Mouse (Mus musculus): ENCODE measurements around the gene Gm20388.
"Not testable (repeated sequence)": the region's sequence is repeated elsewhere in the genome, so short reads cannot be mapped to it uniquely, and the experiment has no call there.

The Gm20388 gene

DNA sequence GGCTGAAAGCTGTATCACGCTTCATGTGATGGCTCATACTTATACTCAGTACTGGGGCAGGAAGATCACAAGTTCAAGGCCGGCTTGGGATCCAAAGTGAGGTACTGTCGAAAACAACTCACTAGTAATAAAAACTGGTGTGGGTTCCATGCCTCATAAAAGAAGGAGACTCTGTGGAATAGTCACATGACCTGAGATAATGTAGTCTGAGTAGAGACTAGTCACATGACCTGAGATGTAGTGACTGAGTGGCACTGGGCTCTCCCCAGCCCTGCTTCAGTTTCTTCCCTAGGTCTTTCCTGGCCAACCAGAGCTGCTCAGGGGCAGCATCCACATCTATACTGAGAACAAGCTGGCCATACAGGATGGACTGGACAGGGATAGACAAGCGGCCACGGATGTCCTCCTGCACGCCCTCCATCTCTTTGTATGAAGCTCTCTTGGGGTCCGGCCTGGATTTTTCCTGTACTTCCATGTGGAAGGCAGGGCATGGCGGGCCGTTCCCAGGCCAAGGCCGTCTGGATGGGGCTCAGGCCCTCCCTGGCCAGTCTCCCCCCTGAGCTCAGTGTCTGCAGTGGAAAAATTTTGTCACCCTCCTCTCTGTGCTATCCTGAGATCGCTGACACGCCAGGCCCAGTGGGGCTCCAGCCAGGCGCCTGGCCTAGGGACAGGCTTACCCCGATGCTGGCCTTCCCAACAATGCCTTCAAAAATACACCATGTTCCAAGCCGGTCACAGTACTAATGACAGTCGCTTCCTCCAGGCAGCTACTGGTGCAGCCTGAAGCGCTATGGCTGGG is 2713.4 kb downstream of the Gm20388 start:
- no peak for DNase-seq (ENCODE audit: low spot score)

DNA sequence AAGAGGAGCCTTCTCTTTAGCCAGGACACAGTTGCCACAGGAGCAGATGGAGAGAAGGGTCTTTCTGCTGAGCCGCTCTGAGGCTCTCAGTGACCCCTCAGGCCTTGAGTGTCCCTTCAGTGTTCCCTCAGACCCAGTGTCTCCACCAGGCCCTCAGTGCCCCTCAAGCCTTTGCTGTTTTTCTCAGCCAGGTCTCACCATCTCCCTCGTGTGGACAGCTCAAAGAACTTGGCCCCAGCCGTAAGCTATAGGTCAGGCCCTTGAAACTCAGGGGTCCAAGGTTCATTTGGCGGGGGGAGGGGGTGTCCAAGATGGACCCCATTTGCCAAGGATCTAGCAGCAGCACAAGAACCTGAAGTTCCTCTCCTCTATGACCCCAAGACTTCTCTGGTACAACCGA is 2714.0 kb downstream of the Gm20388 start:
- DNase-seq (ENCODE audit: low spot score) = no peak

DNA sequence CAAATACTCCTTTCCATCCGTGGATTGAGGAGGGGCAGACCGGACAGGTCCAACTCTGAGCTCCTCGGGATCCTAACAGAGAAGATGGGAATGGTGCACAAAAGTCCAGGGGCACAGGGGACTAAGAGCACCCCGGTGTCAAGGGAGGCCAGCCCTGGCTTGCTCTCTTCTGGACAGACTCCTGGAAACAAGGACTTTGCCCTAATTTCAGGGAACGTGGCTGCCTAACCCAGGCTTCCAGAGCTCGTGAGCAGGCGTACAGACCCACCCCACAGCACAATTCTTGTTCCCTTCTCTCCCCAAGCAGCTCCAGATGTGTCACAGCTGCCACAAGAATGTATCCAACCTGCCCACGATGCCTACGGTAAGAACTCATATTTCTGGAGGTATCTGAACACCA is 2715.2 kb downstream of the Gm20388 start:
- no peak for DNase-seq (ENCODE audit: low spot score)

DNA sequence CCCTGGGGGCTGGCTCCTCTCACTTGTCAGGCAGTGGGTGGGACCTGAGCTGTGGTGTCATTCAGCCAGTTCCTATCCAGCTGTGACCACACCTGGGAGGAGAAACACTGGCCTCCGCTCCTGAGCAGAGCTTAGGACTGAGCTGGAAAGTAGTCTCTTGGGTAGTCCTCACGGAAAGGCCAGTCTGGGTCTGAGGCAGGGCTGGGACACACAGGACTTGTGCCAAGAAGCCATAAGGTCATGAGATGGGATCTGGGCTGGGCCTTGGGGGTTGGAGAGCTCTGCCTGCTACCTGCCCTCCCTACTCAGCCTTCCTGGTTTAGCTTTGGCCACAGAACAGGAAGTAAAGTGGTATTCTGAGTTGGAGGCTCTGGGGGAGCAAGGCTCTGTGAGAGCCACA is 2716.3 kb downstream of the Gm20388 start:
- DNase-seq (ENCODE audit: low spot score) = no peak

GRCm38 (mm10) chr8:122629388-122629787 is 2718.7 kb downstream of the Gm20388 start:
- no peak for DNase-seq (ENCODE audit: low spot score)

- no peak for DNase-seq (ENCODE audit: low spot score)
These were observed 2720.1 kb downstream of the Gm20388 start for GRCm38 (mm10) chr8:122630696-122631095.

GRCm38 (mm10) chr8:122632134-122632533 is 2721.5 kb downstream of the Gm20388 start:
- DNase-seq (ENCODE audit: low spot score) = not testable (repeated sequence)

GRCm38 (mm10) chr8:122633205-122633604 is 2722.6 kb downstream of the Gm20388 start:
- no peak for DNase-seq (ENCODE audit: low spot score)

DNA sequence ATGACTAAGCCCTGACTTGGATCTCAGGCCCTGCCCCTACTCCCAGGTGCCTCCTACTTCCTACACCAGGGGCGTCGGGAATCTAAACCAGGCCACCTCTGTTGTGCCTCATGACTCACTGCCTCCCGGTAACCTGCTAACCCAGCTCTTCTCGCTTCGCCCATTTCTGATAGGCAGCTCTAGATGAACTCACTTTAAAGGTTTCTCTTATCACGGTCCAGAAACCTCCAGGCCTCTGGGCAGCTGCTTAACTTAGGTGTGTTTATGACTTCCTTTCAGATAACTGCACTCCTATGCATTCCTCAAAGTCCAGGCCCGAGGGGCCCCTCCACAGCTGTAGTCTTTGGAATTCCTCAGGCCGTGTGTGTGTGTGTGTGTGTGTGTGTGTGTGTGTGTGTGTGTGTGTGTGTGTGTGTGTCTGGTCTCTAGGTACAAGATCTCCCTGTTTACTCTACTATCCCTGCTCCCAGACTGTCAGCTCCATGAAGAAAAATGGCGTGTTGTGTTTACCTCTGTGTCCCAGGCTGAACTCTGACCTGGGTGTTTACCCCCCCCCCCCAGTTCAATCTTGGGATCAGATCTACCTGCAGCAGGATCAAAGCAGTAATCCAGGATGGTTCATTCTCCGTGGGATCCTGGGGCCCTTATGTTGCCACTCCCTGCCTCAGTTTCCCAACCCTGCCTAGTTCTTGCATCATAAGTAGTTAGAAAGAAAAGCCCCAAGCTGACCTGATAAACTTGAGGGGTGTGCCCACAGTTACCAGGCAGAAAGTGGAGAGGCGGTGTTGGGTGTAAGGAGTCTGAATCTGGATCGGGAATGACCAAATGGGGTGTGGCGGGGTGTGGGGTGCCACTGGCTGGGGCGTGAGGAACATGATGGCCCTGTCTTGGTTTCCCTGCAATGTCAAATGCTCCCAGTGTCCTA is 2725.5 kb downstream of the Gm20388 start:
- DNase-seq (ENCODE audit: low spot score) = peak; percentile 39

- DNase-seq (ENCODE audit: low spot score) = no peak
These were observed 2726.1 kb downstream of the Gm20388 start for GRCm38 (mm10) chr8:122636803-122637175.

DNA sequence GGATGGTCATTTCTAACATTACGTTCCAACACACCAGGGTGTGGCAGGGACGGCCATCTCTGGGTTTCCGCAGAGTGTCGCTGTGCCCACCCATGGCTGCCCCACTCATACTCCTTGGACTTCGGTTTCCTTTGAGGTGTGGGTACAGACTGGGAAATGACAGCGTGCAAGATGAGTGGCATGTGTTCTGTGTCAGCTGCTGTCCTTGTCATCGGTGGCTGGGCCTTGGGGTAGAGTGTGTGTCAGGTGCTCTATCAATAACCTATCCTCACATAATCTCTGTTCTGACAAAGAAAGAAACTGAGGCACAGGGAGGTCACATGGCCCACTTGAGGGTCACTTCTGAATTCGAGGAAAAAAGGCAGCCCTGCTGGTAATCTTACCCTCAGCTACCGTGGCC is 2726.6 kb downstream of the Gm20388 start:
- DNase-seq (ENCODE audit: low spot score) = no peak

DNA sequence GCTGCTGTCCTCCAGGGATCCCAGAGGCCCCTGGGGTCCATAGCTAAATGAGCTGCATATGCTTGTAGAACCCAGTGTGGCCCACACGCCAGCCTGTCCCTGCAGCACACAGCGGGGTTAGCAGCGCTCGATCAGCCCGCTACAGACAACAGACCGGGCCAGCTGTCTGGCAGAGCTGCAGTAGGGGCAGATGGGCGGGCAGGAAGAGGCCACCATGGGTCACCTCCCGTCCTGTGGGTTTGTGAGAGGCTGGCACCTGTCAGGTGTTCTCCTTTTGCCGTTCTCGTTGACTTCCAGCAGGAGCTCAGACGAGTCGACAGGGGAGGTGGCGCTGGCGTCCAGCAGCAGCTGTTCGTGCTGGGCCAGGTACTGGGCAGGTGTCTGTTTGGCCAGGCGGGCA is 2728.0 kb downstream of the Gm20388 start:
- no peak for DNase-seq (ENCODE audit: low spot score)

- peak; percentile 24 for DNase-seq (ENCODE audit: low spot score)
These were observed 2729.0 kb downstream of the Gm20388 start for GRCm38 (mm10) chr8:122639521-122640248.

GRCm38 (mm10) chr8:122640825-122641224 is 2730.2 kb downstream of the Gm20388 start:
- DNase-seq (ENCODE audit: low spot score) = no peak

DNA sequence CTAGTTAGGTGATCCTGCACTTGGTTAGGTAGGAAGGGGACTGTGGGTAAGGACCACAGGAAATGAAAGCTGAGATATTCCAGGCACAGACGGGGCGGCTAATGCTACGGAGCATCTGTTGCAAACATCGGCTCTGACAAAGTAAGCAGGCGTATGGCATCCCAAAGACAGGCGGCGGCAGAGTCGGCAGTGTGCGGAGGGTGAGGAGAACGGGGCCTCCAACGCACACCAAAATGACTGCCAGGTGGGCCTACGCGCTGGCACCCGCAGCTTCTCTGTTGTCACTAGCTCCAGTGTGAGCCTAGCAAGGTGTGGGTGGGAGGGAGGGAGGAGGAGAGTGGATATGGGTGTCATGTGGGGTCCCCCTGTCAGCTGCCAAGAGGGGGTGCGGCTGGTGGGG is 2730.8 kb downstream of the Gm20388 start:
- DNase-seq (ENCODE audit: low spot score) = no peak

DNA sequence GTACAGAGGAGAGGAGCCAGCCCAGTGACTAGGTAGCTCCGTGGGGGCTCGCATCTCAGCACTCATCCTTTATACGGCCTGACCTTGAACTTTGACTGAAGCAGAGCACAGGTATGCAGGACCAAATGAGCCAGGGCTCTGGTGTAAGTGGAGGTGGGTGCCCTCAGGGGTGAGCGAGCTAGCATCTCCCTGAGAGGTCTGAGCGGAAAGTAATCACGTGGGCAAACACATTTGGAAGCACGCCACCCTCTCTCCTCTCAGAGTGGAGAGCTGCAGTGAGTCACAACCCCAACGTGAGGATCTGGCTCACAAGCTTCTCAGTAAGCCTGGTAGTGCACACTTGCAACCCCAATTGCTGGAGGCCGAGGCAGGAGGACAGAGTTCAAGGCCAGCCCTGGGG is 2731.4 kb downstream of the Gm20388 start:
- DNase-seq (ENCODE audit: low spot score) = no peak

DNA sequence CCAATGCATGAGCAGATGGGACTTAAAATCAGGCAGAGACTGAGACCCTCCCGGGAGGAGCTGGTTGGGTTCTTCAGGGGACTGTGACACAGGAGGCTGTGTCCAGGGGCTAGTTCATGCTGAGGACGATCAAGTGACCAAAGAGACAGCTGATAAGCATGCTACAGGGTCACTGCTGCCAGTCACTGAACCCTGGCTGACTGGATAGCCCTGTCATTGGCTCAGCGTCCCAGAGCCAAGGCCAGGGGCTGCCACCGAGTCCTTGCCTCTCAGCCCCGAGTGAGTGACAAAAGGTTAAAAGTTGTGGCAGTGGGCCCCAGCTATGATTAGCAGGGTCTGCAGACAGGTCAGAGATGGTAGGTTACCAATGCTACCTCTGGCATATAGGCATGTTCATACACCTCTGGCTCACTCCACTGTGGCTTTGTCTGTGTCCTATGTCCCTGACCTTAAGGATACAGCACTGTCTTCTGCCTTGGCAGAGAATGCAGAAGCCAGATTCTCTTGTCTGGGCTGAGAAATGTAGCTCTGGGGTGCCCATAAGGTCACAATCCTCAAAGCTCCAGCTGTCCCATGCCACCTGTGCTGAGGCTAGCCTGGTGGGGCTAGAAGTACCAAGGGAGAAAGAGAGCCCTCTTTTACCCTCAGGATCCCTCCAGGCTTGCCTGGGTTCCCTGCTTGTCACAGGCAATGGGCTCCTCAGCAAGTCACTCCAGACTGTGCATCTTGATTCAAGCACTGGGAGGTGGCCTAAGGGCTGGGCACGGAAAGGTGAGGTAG is 2733.7 kb downstream of the Gm20388 start:
- no peak for DNase-seq (ENCODE audit: low spot score)

- DNase-seq (ENCODE audit: low spot score) = no peak
These were observed 2735.7 kb downstream of the Gm20388 start for GRCm38 (mm10) chr8:122646337-122646736.

DNA sequence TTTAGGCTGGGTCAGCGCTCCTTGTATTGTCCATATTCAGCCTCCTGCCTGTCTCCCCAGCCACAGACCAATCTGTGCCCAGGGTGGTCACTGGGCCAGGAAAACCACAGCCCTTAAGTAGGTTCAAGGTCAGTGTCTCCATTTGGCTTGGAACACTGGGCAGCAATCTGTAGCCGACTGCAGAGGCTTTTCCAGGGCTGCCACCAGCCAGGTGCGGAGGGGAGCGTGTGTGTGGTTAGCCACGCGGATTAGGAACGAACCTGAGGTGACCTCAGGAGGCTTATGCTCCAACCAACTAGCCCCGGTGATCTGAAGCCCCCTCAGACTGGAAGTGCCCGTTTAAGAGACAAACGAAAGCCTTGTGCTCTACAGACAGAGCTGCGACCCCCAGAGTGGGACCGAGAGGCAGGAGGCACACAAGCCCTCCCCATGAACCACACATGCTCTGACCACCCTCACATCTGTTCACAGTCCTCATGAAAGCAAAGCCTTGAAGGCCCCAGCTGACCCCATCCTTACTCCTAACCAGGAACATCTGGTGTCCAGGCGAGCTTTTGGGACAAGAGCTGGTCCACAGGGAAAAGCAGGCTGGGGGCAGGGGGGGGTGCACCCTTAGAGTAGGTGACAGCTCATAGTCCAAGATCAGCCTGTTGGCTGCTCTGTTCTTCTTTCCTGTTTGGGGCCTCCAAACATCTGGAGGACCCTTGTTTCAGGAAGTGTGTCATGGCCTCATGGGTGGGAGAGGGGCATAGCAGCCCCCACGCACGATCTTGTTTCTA is 2737.7 kb downstream of the Gm20388 start:
- no peak for DNase-seq (ENCODE audit: low spot score)

DNA sequence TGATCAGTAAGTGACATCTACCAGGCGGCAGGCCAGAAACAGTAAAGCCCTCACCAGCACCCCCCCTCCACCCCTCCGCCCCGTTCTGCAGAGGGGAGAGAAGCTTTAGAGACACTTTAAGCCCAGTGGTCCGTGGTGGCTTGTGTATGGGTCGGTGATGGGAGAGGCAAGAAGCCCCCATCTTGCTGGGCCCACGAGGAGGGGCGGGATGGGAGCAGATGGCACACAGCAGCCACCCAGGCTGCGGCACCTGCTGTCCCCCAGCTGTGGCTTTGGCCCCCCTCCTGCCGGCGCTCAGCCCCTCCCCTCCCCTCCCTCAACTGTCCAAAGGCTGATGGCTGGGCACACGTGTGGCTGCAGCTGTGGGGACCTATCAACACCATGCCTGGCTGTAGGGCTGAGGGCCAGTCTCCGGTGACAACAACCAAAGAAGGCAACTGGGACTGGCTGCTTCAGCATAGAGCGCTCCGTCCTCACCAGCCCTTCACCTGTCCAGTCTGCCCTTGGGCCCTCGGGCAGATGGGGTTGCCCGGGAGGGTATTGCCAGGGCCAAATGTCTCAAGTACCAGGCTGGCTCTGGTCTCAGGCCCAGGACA is 2740.8 kb downstream of the Gm20388 start:
- no peak for DNase-seq (ENCODE audit: low spot score)

Data from urinary bladder, postnatal 25 days (tissue).